Mouse (Mus musculus): ENCODE measurements around the gene Wdr37. TPM values are rescaled to one million over a fixed set of nuclear protein-coding genes. Genes with fewer than 3 reads are reported as not detected.

The Wdr37 gene
- total RNA-seq (2023), result 79.9 TPM

DNA sequence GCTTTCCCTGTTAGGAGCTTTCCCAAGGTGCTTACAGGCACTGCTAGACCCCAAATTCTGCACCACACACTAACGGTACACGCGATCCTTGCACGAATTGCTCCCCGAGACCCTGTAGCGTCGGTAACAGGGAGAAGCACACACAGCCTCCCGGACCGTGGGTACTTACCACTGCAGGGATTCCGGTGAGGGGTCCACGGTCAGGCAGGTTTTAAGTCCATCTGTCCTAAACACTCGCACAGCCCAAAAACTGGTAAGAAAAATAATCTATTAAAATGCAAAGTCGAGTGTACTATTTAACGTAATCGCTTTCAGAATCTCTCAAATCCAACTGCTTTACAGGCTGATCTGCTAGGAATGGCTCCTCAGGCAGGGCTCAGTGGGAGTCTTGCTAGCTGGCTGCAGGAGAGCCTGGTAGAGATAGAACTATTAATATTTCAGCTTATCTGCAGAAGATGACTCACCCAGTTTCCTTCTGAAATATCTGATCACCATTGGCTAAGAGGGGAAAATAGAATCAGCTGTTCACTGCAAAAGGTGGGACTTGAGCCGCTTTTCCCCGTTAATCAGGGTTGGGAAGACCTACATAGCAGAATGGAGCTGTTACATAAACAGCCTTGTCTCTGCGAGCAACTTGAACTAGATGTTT lies at the start of gene Wdr37:
TSS of gene Wdr37 (minus strand) at position 596 of the 649 bp plus-strand sequence.

DNA sequence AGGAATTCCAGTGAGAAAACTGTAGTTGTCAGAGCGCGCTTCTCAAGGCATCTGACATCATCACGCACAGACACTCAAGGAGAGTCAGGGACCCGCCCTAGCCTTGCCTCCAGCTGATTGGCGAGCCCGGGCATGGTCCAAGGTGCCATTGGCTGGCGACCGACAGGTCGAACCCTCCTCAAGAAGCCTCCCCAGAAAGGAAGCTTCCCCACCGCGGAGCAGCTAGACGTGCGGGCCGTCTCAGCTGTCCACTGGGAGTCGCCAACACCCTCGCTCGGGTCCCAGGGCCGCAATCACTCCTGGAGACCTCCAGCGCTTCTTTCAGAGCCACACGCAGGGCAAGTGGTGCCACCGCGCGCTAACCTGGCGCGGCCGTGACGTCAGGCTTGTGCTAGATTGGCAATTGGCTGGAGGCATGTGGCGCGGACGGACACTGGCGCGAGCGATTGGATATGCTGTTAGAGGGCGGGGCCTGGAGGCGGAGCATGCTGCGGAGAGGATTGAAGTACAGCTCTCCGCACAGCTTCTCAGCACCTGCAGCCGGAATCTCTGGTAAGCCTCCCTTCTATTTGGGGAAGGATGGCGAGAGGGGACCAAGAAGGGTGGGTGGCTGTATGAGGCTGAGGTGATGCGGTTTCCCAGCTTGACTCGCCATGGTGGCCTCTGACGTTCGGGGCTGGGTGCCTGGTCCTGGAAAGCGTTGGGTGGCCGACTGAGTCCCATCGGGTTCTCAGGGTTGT lies 13.9 kb upstream of the Wdr37 start, which contains the start of gene Idi1:
TSS of gene Idi1 (plus strand) at position 57 of the 740 bp plus-strand sequence.

Other genes with a start within 250 kb of the Wdr37 start
- 14.3 TPM for gene Idi1, start 13.6 kb upstream of the Wdr37 start, total RNA-seq (2023)
- gene Gm9745, start 76.3 kb upstream of the Wdr37 start, total RNA-seq (2023), result not detected
- not detected for gene Idi2, start 81.0 kb upstream of the Wdr37 start, total RNA-seq (2023)
- 104 TPM for gene Gtpbp4, start 124.2 kb upstream of the Wdr37 start, total RNA-seq (2023)
- 65.9 TPM for gene Larp4b, start 222.0 kb upstream of the Wdr37 start, total RNA-seq (2023)

All from CD8-positive naive resting alpha-beta T cell, adult 57 days (primary cell).